Mouse (Mus musculus): ENCODE data around the gene Grik4. TPM values are rescaled to one million over a fixed set of nuclear protein-coding genes. Genes with fewer than 3 reads are reported as not detected.
"Not testable (repeated sequence)": the region's sequence is repeated elsewhere in the genome, so short reads cannot be mapped to it uniquely, and the experiment has no call there.

The Grik4 gene
- polyA plus RNA-seq, 1 experiment from 2014 or later = 2.2 TPM

DNA sequence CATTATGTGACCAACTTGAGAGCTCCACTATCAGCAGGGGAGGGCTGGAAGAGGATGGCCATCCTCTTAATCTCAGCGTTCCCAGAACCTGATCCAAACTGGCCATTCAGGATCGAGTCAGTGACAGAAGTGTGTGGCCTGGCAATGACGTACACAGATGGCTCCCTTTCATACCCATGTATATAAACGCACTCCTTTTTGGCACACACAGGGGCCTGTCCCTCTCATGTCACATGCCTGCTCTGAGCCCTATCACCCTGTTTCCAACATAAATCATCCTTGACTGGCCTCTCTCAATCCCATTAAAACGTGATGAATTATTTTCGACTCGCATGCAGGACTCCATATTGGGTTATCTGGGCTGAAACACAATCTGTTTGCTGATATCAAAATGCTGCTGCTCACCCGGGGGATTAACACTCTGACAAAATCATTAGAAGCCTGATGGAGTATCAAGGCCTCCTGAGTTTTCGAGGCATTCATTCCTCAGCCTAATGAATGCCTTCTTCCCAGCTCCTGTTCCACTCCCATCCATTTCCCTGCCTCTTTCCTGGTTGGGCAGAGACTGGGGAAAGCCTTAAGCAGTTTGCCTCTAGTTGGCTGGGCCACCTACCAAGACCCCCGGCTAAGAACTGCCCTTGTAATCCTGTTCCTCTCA lies 159.0 kb downstream of the Grik4 start:
- ATAC-seq (replicated peaks; ENCODE audit: low FRiP score) = no peak
- Histone ChIP-seq H3K4me3 (ENCODE audit: low read depth, low read length) (no peak overlapping the region), H3K9ac (ENCODE audit: low read depth, low read length) (no peak overlapping the region), H3K4me2 (no peak overlapping the region), H3K36me3 (ENCODE audit: control insufficient read depth, insufficient read depth, low read length) (no peaks in the 10 kb centered on the region), H3K27me3 (replicated peaks; ENCODE audit: control insufficient read depth, insufficient read depth, low read length) (no peaks in the 10 kb centered on the region; the same call in 1 of the 2 replicates), H3K9me3 (ENCODE audit: control insufficient read depth, low read length) (no peaks in the 10 kb centered on the region), H3K27ac (ENCODE audit: low read depth, low read length) (no peak overlapping the region), H3K4me1 (replicated peaks; ENCODE audit: control insufficient read depth, insufficient read depth, low read length) (no peaks in the 10 kb centered on the region)
- no peak for DNase-seq (ENCODE audit: low spot score)
- 59% methylated on average over 10 of the region's 10 CpGs for WGBS

DNA sequence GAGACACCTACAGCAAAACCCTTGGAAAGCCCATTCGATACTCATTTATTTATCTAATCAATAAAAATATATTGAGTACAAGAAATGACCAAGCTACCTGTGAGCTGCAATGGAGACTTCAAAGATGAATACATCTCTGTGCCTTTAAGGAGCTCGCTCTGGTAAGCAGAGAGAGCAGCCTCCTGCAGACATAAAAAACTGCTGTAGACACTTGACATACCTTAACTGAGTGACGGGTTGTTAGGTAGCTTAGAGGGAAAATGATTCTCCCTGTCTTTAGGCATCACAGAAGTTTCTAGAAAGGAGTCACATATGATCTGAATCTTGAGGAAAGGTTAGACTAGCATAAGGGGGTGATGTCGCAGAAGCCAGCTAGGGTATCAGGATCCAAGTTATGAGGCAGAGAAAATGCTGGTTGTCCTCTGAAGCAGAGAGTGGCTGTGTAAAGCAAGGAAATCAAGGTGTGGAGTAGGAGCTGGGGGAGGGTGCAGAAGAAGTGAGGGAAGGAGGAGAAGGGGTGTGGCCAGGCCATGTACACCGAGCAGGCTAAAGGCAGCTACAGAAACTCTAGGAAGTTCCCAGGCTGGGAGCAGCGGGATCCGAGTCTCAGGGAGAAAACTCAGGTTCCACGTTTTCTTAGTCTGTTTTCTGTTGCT lies 160.9 kb downstream of the Grik4 start:
- Histone ChIP-seq H3K36me3 (ENCODE audit: control insufficient read depth, insufficient read depth, low read length) (no peaks in the 10 kb centered on the region), H3K27ac (ENCODE audit: low read depth, low read length) (no peak overlapping the region), H3K9ac (ENCODE audit: low read depth, low read length) (no peak overlapping the region), H3K4me3 (ENCODE audit: low read depth, low read length) (no peak overlapping the region), H3K4me2 (no peak overlapping the region), H3K9me3 (ENCODE audit: control insufficient read depth, low read length) (no peaks in the 10 kb centered on the region), H3K27me3 (replicated peaks; ENCODE audit: control insufficient read depth, insufficient read depth, low read length) (no peaks in the 10 kb centered on the region; the same call in 1 of the 2 replicates), H3K4me1 (replicated peaks; ENCODE audit: control insufficient read depth, insufficient read depth, low read length) (peaks cover 6% of the 10 kb centered on the region)
- DNase-seq (ENCODE audit: low spot score) (no peak), ATAC-seq (replicated peaks; ENCODE audit: low FRiP score) (no peak)
- WGBS = 50% methylated on average over 8 of the region's 8 CpGs

DNA sequence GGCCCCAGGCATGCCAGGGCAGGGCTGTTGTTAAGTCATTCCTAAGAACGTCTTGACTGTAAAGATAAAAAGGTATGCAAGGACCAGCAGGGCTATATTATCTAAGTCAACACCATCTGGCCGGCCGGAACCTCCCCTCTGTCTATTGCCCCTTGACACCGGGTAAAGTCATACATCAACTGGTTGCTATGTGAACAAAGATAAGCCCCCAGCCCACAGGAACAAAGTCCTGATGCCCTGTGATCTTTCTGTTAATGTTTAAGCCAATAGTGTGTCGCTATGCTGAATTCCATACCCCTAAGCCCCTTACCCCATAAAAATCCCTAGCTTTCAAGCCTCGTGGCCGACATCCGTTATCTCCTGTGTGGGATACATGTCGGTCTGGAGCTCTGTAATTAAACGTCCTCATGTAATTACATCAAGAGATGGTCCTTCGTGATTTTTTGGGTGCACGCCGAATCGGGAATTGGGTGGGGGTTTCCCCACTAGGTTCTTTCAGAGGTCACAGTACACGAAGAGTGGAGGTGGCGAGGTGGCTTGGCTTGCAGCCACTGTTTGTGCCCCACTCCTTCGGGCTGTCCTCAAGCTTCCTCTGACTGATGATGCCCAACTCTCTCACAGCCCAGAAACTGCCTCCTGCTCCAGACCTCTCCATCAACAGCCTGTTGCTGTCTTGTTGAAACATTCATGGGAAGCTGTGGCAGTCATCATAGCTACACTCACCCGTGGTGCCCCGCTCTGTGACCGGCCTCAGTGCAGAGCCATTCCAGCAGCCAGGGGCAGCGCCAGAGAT lies 165.6 kb downstream of the Grik4 start:
- H3K27me3 ChIP-seq (replicated peaks; ENCODE audit: control insufficient read depth, insufficient read depth, low read length); H3K4me3 ChIP-seq (ENCODE audit: low read depth, low read length); ATAC-seq (replicated peaks; ENCODE audit: low FRiP score); H3K36me3 ChIP-seq (ENCODE audit: control insufficient read depth, insufficient read depth, low read length); H3K4me1 ChIP-seq (replicated peaks; ENCODE audit: control insufficient read depth, insufficient read depth, low read length); H3K4me2 ChIP-seq; H3K9me3 ChIP-seq (ENCODE audit: control insufficient read depth, low read length); H3K9ac ChIP-seq (ENCODE audit: low read depth, low read length); DNase-seq (ENCODE audit: low spot score): not testable (repeated sequence)
- peak overlapping the region; percentile 61 for H3K27ac ChIP-seq (ENCODE audit: low read depth, low read length)
- 31% methylated on average over 21 of the region's 21 CpGs for WGBS

DNA sequence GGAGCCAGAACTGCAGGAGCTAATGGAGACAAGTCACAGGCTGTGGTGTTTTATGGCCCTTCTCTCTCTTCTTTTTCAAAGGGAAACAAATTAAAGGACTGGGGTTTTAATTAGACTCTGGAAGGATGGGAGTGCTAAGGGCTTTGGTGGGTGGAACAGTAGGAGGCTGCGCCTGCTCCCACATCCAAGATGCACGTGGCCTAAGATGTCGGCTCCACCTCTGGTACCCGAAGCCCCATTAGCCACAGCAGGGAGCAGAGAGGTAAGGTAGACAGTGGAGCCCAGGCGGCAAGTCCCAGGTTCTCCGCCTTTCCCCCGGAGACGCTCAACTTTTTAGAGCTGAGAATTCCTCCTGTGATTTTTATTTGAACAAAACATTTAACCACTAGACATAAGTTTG lies 166.4 kb downstream of the Grik4 start:
- ATAC-seq (replicated peaks; ENCODE audit: low FRiP score) = no peak
- Histone ChIP-seq H3K4me2 (no peak overlapping the region), H3K9me3 (ENCODE audit: control insufficient read depth, low read length) (no peaks in the 10 kb centered on the region), H3K36me3 (ENCODE audit: control insufficient read depth, insufficient read depth, low read length) (no peaks in the 10 kb centered on the region), H3K27ac (ENCODE audit: low read depth, low read length) (peak overlapping the region; percentile 57; the same call in 1 of the 2 replicates), H3K4me1 (replicated peaks; ENCODE audit: control insufficient read depth, insufficient read depth, low read length) (peaks cover 6% of the 10 kb centered on the region), H3K27me3 (replicated peaks; ENCODE audit: control insufficient read depth, insufficient read depth, low read length) (no peaks in the 10 kb centered on the region; the same call in 1 of the 2 replicates), H3K4me3 (ENCODE audit: low read depth, low read length) (no peak overlapping the region), H3K9ac (ENCODE audit: low read depth, low read length) (no peak overlapping the region)
- 53% methylated on average over 8 of the region's 8 CpGs for WGBS
- DNase-seq (ENCODE audit: low spot score) = no peak

DNA sequence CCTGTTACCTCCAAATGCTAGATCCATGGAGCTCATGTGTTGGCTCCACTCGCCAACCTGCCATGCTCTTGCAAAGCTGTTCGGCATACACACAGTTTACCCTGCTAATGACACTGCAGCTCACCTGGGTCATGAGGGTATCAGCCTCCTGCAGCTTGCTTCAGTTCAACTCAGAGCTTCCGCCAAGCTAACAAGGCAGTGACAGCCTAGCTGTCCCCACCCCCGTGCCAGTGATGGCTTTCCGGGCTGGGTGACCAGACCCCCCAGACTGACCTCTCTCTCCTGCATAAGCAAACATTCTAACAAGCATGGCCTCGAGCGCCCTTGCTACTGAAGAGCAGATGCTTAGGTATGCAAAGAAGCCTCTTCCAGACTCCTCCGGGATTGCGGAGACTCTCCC lies 167.5 kb downstream of the Grik4 start:
- Histone ChIP-seq H3K27ac (ENCODE audit: low read depth, low read length) (no peak overlapping the region), H3K4me2 (peak overlapping the region; percentile 42), H3K4me3 (ENCODE audit: low read depth, low read length) (no peak overlapping the region; the same call in 1 of the 2 replicates), H3K27me3 (replicated peaks; ENCODE audit: control insufficient read depth, insufficient read depth, low read length) (no peaks in the 10 kb centered on the region; the same call in 1 of the 2 replicates), H3K9ac (ENCODE audit: low read depth, low read length) (no peak overlapping the region), H3K36me3 (ENCODE audit: control insufficient read depth, insufficient read depth, low read length) (no peaks in the 10 kb centered on the region), H3K4me1 (replicated peaks; ENCODE audit: control insufficient read depth, insufficient read depth, low read length) (peaks cover 6% of the 10 kb centered on the region), H3K9me3 (ENCODE audit: control insufficient read depth, low read length) (no peaks in the 10 kb centered on the region)
- peak; percentile 58; the same call in 1 of the 2 replicates for ATAC-seq (replicated peaks; ENCODE audit: low FRiP score)
- WGBS = 48% methylated on average over 9 of the region's 9 CpGs
- DNase-seq (ENCODE audit: low spot score) = no peak

DNA sequence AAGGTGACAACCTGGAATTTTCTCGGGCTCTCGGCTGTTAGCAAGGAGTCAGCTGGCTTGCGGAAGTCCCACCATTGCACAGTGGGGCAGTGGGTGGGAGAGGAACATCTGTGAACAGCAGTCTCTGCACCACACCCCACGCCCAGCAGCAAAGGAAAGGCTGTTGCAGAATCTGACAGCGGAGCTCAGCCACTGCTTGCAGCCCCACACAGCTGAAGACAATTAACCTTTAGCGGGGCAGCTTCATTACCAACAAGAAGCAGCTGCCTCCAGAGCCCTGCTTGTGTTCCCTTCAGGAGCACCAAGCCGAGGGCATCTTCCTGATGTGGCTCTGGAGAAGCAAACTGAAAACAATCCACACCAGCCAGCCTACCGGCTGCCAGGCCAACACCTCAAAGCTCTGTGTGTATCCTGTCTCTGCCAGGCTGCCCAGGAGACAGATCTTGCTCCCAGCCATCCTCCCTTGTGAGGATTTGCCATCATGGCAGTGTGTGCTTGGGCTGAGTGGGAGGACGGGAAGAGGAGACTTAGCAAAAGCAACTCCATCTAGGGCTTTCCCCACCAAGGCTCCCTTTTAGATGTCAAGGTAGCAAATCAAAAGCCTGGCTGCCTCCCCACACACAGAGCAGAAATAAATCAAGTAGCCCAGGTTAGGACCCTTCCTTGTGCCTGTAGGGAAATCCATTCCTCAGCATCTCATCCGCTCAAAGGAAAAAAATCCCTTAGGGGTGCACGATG lies 179.3 kb downstream of the Grik4 start:
- DNase-seq (ENCODE audit: low spot score) = no peak
- no peak for ATAC-seq (replicated peaks; ENCODE audit: low FRiP score)
- no peak overlapping the region for H3K4me3 ChIP-seq (ENCODE audit: low read depth, low read length)
- 50% methylated on average over 11 of the region's 11 CpGs for WGBS
- H3K36me3 ChIP-seq (ENCODE audit: control insufficient read depth, insufficient read depth, low read length) = no peaks in the 10 kb centered on the region
- no peaks in the 10 kb centered on the region; the same call in 1 of the 2 replicates for H3K4me1 ChIP-seq (replicated peaks; ENCODE audit: control insufficient read depth, insufficient read depth, low read length)
- no peak overlapping the region for H3K4me2 ChIP-seq
- H3K9ac ChIP-seq (ENCODE audit: low read depth, low read length) = no peak overlapping the region
- no peaks in the 10 kb centered on the region for H3K9me3 ChIP-seq (ENCODE audit: control insufficient read depth, low read length)
- no peaks in the 10 kb centered on the region for H3K27me3 ChIP-seq (replicated peaks; ENCODE audit: control insufficient read depth, insufficient read depth, low read length)
- H3K27ac ChIP-seq (ENCODE audit: low read depth, low read length) = no peak overlapping the region

DNA sequence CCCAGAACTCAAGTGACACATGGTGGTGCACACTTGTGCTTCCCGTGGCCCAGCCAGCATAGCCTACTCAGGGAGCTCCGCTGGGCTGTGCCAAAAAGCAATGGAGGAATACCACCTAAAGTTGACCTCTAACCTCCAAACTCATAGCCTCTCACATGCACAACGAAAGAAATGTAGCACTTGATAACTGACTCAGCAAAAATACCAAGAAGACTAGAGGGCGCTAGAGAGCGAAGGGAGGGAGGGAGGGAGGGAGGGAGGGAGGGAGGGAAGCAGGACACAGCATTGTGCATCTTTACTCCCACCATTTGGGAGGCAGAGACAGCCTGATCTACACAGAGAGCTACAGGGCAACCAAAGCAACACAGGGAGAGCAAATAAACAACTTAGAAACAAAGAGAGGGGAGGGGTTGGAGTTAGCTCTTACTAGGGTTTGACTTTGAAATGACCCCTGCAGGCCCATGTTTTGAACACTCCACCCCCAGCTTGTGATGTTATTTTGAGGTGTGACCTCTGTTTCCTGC lies 185.5 kb downstream of the Grik4 start:
- H3K4me1 ChIP-seq (replicated peaks; ENCODE audit: control insufficient read depth, insufficient read depth, low read length) = no peaks in the 10 kb centered on the region; the same call in 1 of the 2 replicates
- H3K27me3 ChIP-seq (replicated peaks; ENCODE audit: control insufficient read depth, insufficient read depth, low read length) = no peaks in the 10 kb centered on the region
- no peak; the same call in 1 of the 2 replicates for ATAC-seq (replicated peaks; ENCODE audit: low FRiP score)
- no peak overlapping the region for H3K9ac ChIP-seq (ENCODE audit: low read depth, low read length)
- no peak overlapping the region for H3K27ac ChIP-seq (ENCODE audit: low read depth, low read length)
- no peak for DNase-seq (ENCODE audit: low spot score)
- 46% methylated on average over 5 of the region's 5 CpGs for WGBS
- H3K4me3 ChIP-seq (ENCODE audit: low read depth, low read length) = no peak overlapping the region
- H3K36me3 ChIP-seq (ENCODE audit: control insufficient read depth, insufficient read depth, low read length) = no peaks in the 10 kb centered on the region
- H3K4me2 ChIP-seq = no peak overlapping the region
- no peaks in the 10 kb centered on the region for H3K9me3 ChIP-seq (ENCODE audit: control insufficient read depth, low read length)

DNA sequence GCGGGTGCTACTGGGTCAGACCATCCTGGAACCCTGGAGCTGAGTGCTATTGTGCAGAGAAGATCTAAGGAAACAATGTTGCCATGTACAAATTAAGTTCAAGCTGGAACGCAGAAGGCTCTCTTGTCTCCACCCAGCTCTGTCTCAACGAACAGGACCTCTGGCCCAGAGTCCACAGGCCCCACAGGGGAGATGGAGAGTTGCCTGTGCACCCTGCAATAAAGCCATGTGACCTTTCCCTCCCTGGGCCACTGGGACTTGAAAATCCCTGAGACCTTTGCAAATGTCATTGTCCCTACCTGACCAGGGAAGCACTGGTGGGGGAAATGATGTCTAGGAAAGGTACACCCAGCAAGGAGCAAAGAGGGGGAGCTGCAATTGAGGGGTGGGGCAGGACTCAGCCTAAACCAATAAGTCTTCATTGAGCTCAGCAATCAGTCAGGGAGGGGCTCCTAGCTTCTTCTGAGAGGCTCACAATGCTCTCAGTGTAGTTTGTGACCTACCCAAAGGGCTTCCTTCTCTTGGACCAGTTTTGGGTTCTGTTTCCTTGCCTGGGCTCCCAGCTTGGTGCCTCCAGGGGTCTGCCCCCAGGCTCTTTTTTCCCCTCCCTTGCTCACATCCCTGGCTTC lies 187.2 kb downstream of the Grik4 start:
- WGBS = 73% methylated on average over 3 of the region's 3 CpGs

More for the DNA sequence above, 187.2 kb downstream of the Grik4 start:
- Histone ChIP-seq H3K4me2 (no peak overlapping the region), H3K36me3 (ENCODE audit: control insufficient read depth, insufficient read depth, low read length) (no peaks in the 10 kb centered on the region), H3K4me3 (ENCODE audit: low read depth, low read length) (no peak overlapping the region), H3K4me1 (replicated peaks; ENCODE audit: control insufficient read depth, insufficient read depth, low read length) (no peaks in the 10 kb centered on the region), H3K27ac (ENCODE audit: low read depth, low read length) (no peak overlapping the region), H3K27me3 (replicated peaks; ENCODE audit: control insufficient read depth, insufficient read depth, low read length) (no peaks in the 10 kb centered on the region), H3K9ac (ENCODE audit: low read depth, low read length) (no peak overlapping the region), H3K9me3 (ENCODE audit: control insufficient read depth, low read length) (no peaks in the 10 kb centered on the region)
- ATAC-seq (replicated peaks; ENCODE audit: low FRiP score) = no peak
- DNase-seq (ENCODE audit: low spot score) = no peak
